Mouse (Mus musculus): ENCODE measurements around the gene Zfp938. TPM values are rescaled to one million over a fixed set of nuclear protein-coding genes. Genes with fewer than 3 reads are reported as not detected.

The Zfp938 gene
- 15.8 and 17.4 TPM in 2 replicates for polyA plus RNA-seq (2016; fragmentation: Nextera tagmentation; extraction: Ambion mirVana)

- Histone ChIP-seq H3K4me1 (peaks cover 5% of the 10 kb centered on the region; the same call in 1 of the 2 replicates), H3K36me3 (peaks cover 20% of the 10 kb centered on the region), H3K27me3 (no peaks in the 10 kb centered on the region), H3K9me3 (replicated peaks) (peaks cover 30% of the 10 kb centered on the region), H3K27ac (peak within 1 kb of the TSS; percentile 84), H3K9ac (peak within 1 kb of the TSS; percentile 76), H3K4me3 (peak within 1 kb of the TSS; percentile 80), H3K4me2 (replicated peaks) (peak within 1 kb of the TSS; percentile 76)
- ATAC-seq (ENCODE audit: low FRiP score): peak; percentile 100
- WGBS: 5% methylated on average over 27 of the region's 27 CpGs
These were observed at the start of gene Zfp938 for GRCm38 (mm10) chr10:82240742-82241400. Gene Zfp938 (minus strand): TSS chr10:82241280.

- 76% methylated on average over 2 of the region's 2 CpGs for WGBS
- H3K4me3 ChIP-seq: no peak overlapping the region
- peaks cover 6% of the 10 kb centered on the region for H3K9me3 ChIP-seq (replicated peaks)
- no peaks in the 10 kb centered on the region for H3K36me3 ChIP-seq
- no peak overlapping the region for H3K9ac ChIP-seq
- H3K4me1 ChIP-seq: no peaks in the 10 kb centered on the region
- no peak overlapping the region for H3K27ac ChIP-seq
- no peaks in the 10 kb centered on the region for H3K27me3 ChIP-seq
- no peak overlapping the region for H3K4me2 ChIP-seq (replicated peaks)
- ATAC-seq (ENCODE audit: low FRiP score): no peak
These were observed 16.3 kb upstream of the Zfp938 start for GRCm38 (mm10) chr10:82257331-82257730.

- Histone ChIP-seq H3K9me3 (replicated peaks) (no peaks in the 10 kb centered on the region; the same call in 1 of the 2 replicates), H3K4me2 (replicated peaks) (no peak overlapping the region), H3K27ac (no peak overlapping the region), H3K9ac (no peak overlapping the region), H3K4me3 (no peak overlapping the region), H3K27me3 (no peaks in the 10 kb centered on the region), H3K36me3 (no peaks in the 10 kb centered on the region), H3K4me1 (peaks cover 5% of the 10 kb centered on the region; the same call in 1 of the 2 replicates)
- no peak for ATAC-seq (ENCODE audit: low FRiP score)
These were observed 3.9 kb upstream of the Zfp938 start for GRCm38 (mm10) chr10:82245021-82245420.

- peak overlapping the region; percentile 76 for H3K4me2 ChIP-seq (replicated peaks)
- peaks cover 26% of the 10 kb centered on the region for H3K9me3 ChIP-seq (replicated peaks)
- H3K27ac ChIP-seq: no peak overlapping the region
- 0 out of 2 replicates have a peak overlapping the region, but pooled peaks have one; percentile 76 for H3K9ac ChIP-seq
- peak overlapping the region; percentile 80 for H3K4me3 ChIP-seq
- no peaks in the 10 kb centered on the region for H3K27me3 ChIP-seq
- peaks cover 5% of the 10 kb centered on the region; the same call in 1 of the 2 replicates for H3K4me1 ChIP-seq
- peak; percentile 69; the same call in 1 of the 2 replicates for ATAC-seq (ENCODE audit: low FRiP score)
- WGBS: 67% methylated on average over 5 of the region's 5 CpGs
- peaks cover 15% of the 10 kb centered on the region for H3K36me3 ChIP-seq
These were observed 315 bp upstream of the Zfp938 start for GRCm38 (mm10) chr10:82241401-82241788.

GRCm38 (mm10) chr10:82178257-82179064 is 62.6 kb downstream of the Zfp938 start:
- Histone ChIP-seq H3K27me3 (no peaks in the 10 kb centered on the region), H3K27ac (peak overlapping the region; percentile 93), H3K4me3 (peak overlapping the region; percentile 61), H3K9me3 (replicated peaks) (0 out of 2 replicates have a peak, but pooled peaks cover 4% of the 10 kb centered on the region), H3K4me1 (peaks cover 5% of the 10 kb centered on the region), H3K36me3 (no peaks in the 10 kb centered on the region), H3K4me2 (replicated peaks) (peak overlapping the region; percentile 59), H3K9ac (peak overlapping the region; percentile 67)
- WGBS: 7% methylated on average over 47 of the region's 47 CpGs
- ATAC-seq (ENCODE audit: low FRiP score): peak; percentile 100

Other genes with a start within 250 kb of the Zfp938 start
- gene Zfp873, start 193.2 kb downstream of the Zfp938 start, polyA plus RNA-seq (2016; fragmentation: Nextera tagmentation; extraction: Ambion mirVana): 13.1 and 15.3 TPM in 2 replicates
- gene BC024063, start 157.9 kb downstream of the Zfp938 start, polyA plus RNA-seq (2016; fragmentation: Nextera tagmentation; extraction: Ambion mirVana): 6.8 and 7.3 TPM in 2 replicates
- gene AU041133, start 113.3 kb downstream of the Zfp938 start, polyA plus RNA-seq (2016; fragmentation: Nextera tagmentation; extraction: Ambion mirVana): 6.3 and 7.1 TPM in 2 replicates
- not detected in 2 replicates for gene 4932415D10Rik, start 75.3 kb upstream of the Zfp938 start, polyA plus RNA-seq (2016; fragmentation: Nextera tagmentation; extraction: Ambion mirVana)
- 13.5 and 15.5 TPM in 2 replicates for gene Gm4924, start 113.0 kb upstream of the Zfp938 start, polyA plus RNA-seq (2016; fragmentation: Nextera tagmentation; extraction: Ambion mirVana)

Measured in hindbrain, embryonic 12.5 days (tissue).